In the genomic region with DNA sequence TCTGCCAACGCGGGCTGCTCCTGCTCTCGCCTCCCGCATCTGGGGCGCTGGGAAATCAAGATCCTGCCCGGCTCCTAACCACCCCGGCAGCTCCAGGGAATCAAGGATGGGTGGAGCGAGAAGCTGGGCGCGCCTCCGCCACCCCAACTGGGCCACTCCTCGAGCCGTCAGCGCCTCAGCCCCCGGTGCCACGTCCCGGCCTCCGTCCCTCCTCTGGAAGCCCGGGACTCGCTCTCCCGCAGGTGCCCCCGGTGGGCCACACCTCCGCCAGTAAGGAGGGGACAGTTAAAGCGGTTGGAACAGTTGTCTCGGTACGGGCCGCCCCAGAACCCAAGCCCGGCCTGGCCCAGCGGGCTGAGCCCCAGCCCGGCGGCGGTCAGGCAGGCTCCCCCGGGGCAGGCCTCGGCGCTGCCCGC, we compare ENCODE assay signal across 8 mouse cellular contexts. TPM values are rescaled to one million over a fixed set of nuclear protein-coding genes. Genes with fewer than 3 reads are reported as not detected.
DNase-seq lines count a peak whose midpoint lies in the region; ATAC-seq and TF ChIP-seq lines count a peak whose summit lies in the region.

No protein-coding gene starts in this region.

- no peaks in the 10 kb centered on the region for H3K36me3 ChIP-seq in hindbrain, embryonic 15.5 days
- no peaks in the 10 kb centered on the region for H3K36me3 ChIP-seq in limb, embryonic 14.5 days (ENCODE audit: control insufficient read depth, insufficient read depth, low read length)
- H3K36me3 ChIP-seq in midbrain, embryonic 13.5 days, result no peaks in the 10 kb centered on the region
- no peaks in the 10 kb centered on the region for H3K36me3 ChIP-seq in stomach, embryonic 16.5 days (ENCODE audit: control insufficient read depth, insufficient read depth, low read length)

- no peak for TF ChIP-seq POLR2A in limb, embryonic 14.5 days (IDR thresholded peaks at IDR 0.05; ENCODE audit: borderline replicate concordance, extremely low read depth, insufficient read depth, insufficient read length)

- H3K9me3 ChIP-seq in hindbrain, embryonic 15.5 days, result no peaks in the 10 kb centered on the region
- no peaks in the 10 kb centered on the region for H3K9me3 ChIP-seq in limb, embryonic 14.5 days (ENCODE audit: control insufficient read depth, low read length)
- no peaks in the 10 kb centered on the region for H3K9me3 ChIP-seq in midbrain, embryonic 13.5 days
- no peaks in the 10 kb centered on the region for H3K9me3 ChIP-seq in stomach, embryonic 16.5 days (replicated peaks; ENCODE audit: control insufficient read depth, low read length)

- H3K27me3 ChIP-seq in hindbrain, embryonic 15.5 days, result no peaks in the 10 kb centered on the region
- no peaks in the 10 kb centered on the region for H3K27me3 ChIP-seq in limb, embryonic 14.5 days (ENCODE audit: control insufficient read depth, insufficient read depth, low read length)
- no peaks in the 10 kb centered on the region for H3K27me3 ChIP-seq in midbrain, embryonic 13.5 days
- no peaks in the 10 kb centered on the region for H3K27me3 ChIP-seq in stomach, embryonic 16.5 days (ENCODE audit: control insufficient read depth, insufficient read depth, low read length)

- ATAC-seq in hindbrain, embryonic 15.5 days (ENCODE audit: low FRiP score, low read depth), result no peak; the same call in 1 of the 2 replicates
- peak; percentile 35 for ATAC-seq in limb, embryonic 14.5 days (ENCODE audit: low FRiP score, low read depth)
- peak; percentile 69; the same call in 1 of the 2 replicates for ATAC-seq in midbrain, embryonic 13.5 days
- ATAC-seq in stomach, embryonic 16.5 days (ENCODE audit: insufficient read depth, low FRiP score), result peak; percentile 59

- H3K27ac ChIP-seq in hindbrain, embryonic 15.5 days (replicated peaks), result peak overlapping the region; percentile 94
- H3K27ac ChIP-seq in limb, embryonic 14.5 days (replicated peaks; ENCODE audit: low read depth, low read length), result peak overlapping the region; percentile 98
- H3K27ac ChIP-seq in midbrain, embryonic 13.5 days, result peak overlapping the region; percentile 97
- peak overlapping the region; percentile 99 for H3K27ac ChIP-seq in stomach, embryonic 16.5 days (ENCODE audit: low read length)

- DNase-seq in kidney, adult 11 months, result peak; percentile 74
- no peak for DNase-seq in kidney, adult 18-20 months
- DNase-seq in brain, adult 2 months (ENCODE audit: low read depth, low spot score), result peak; percentile 75
- DNase-seq in gastrocnemius, adult 18-20 months (ENCODE audit: low spot score), result peak; percentile 81
- DNase-seq in limb, embryonic 14.5 days (ENCODE audit: low spot score), result peak; percentile 58

- H3K4me3 ChIP-seq in hindbrain, embryonic 15.5 days, result peak overlapping the region; percentile 90
- peak overlapping the region; percentile 93 for H3K4me3 ChIP-seq in limb, embryonic 14.5 days (replicated peaks; ENCODE audit: low read length)
- peak overlapping the region; percentile 93 for H3K4me3 ChIP-seq in midbrain, embryonic 13.5 days (replicated peaks)
- peak overlapping the region; percentile 82 for H3K4me3 ChIP-seq in stomach, embryonic 16.5 days (replicated peaks; ENCODE audit: low read length)

- H3K9ac ChIP-seq in hindbrain, embryonic 15.5 days, result peak overlapping the region; percentile 92
- H3K9ac ChIP-seq in limb, embryonic 14.5 days (ENCODE audit: low read depth, low read length, severe bottlenecking), result peak overlapping the region; percentile 94
- H3K9ac ChIP-seq in midbrain, embryonic 13.5 days (replicated peaks), result peak overlapping the region; percentile 93
- peak overlapping the region; percentile 94 for H3K9ac ChIP-seq in stomach, embryonic 16.5 days (ENCODE audit: low read length)

- H3K4me1 ChIP-seq in hindbrain, embryonic 15.5 days (replicated peaks), result peaks cover 38% of the 10 kb centered on the region
- H3K4me1 ChIP-seq in limb, embryonic 14.5 days (ENCODE audit: control insufficient read depth, insufficient read depth, low read length), result peaks cover 20% of the 10 kb centered on the region
- peaks cover 37% of the 10 kb centered on the region for H3K4me1 ChIP-seq in midbrain, embryonic 13.5 days (replicated peaks)
- H3K4me1 ChIP-seq in stomach, embryonic 16.5 days (ENCODE audit: control insufficient read depth, insufficient read depth, low read length), result peaks cover 28% of the 10 kb centered on the region

- under 1% methylated on average over 36 of the region's 36 CpGs for WGBS in hindbrain, embryonic 15.5 days
- under 1% methylated on average over 32 of the region's 36 CpGs for WGBS in limb, embryonic 14.5 days
- WGBS in midbrain, embryonic 13.5 days, result under 1% methylated on average over 35 of the region's 36 CpGs
- WGBS in stomach, embryonic 16.5 days, result under 1% methylated on average over 36 of the region's 36 CpGs

- peak overlapping the region; percentile 85 for H3K4me2 ChIP-seq in hindbrain, embryonic 15.5 days
- peak overlapping the region; percentile 70 for H3K4me2 ChIP-seq in limb, embryonic 14.5 days (replicated peaks; ENCODE audit: low read depth, low read length, severe bottlenecking)
- peak overlapping the region; percentile 69 for H3K4me2 ChIP-seq in midbrain, embryonic 13.5 days (replicated peaks)
- H3K4me2 ChIP-seq in stomach, embryonic 16.5 days (ENCODE audit: low read depth, low read length), result peak overlapping the region; percentile 78

RNA-seq across cellular contexts. Expression of a gene that starts 19.2 kb away (rescaled TPM):
- 100 to 1,000 TPM in 1 of 2 experiments, 10 to 100 TPM in 1; 78.2 to 106 TPM for total RNA-seq in gastrocnemius, adult 18-20 months (2021)
- 103 and 105 TPM in 2 replicates for polyA plus RNA-seq in hindbrain, embryonic 15.5 days (2015; fragmentation: Nextera tagmentation; extraction: Ambion mirVana)
- 85.7 and 117 TPM in 2 replicates for polyA plus RNA-seq in limb, embryonic 14.5 days (2012; rRNA removed)
- polyA plus RNA-seq in limb, embryonic 14.5 days (2014; fragmentation: Nextera tagmentation; extraction: Ambion mirVana), result 91.8 and 96.2 TPM in 2 replicates
- 79.9 and 80.8 TPM in 2 replicates for polyA plus RNA-seq in midbrain, embryonic 13.5 days (2015; fragmentation: Nextera tagmentation; extraction: Ambion mirVana)
- polyA plus RNA-seq in stomach, embryonic 16.5 days (2015; fragmentation: Nextera tagmentation; extraction: Ambion mirVana), result 82.4 and 83.5 TPM in 2 replicates

RNA-seq across cellular contexts. Expression of a gene that starts 35.9 kb away (rescaled TPM):
- total RNA-seq in gastrocnemius, adult 18-20 months (2021), result not detected
- polyA plus RNA-seq in hindbrain, embryonic 15.5 days (2015; fragmentation: Nextera tagmentation; extraction: Ambion mirVana), result not detected in 2 replicates
- 0.45 and 0.58 TPM in 2 replicates for polyA plus RNA-seq in limb, embryonic 14.5 days (2012; rRNA removed)
- 0.32 and 0.89 TPM in 2 replicates for polyA plus RNA-seq in limb, embryonic 14.5 days (2014; fragmentation: Nextera tagmentation; extraction: Ambion mirVana)
- 0.04 and 0.05 TPM in 2 replicates for polyA plus RNA-seq in midbrain, embryonic 13.5 days (2015; fragmentation: Nextera tagmentation; extraction: Ambion mirVana)
- 1.7 and 2.9 TPM in 2 replicates for polyA plus RNA-seq in stomach, embryonic 16.5 days (2015; fragmentation: Nextera tagmentation; extraction: Ambion mirVana)

RNA-seq across cellular contexts. Expression of a gene that starts 48.9 kb away (rescaled TPM):
- total RNA-seq in gastrocnemius, adult 18-20 months (2021), result 100 to 1,000 TPM; 639 to 682 TPM
- 557 and 622 TPM in 2 replicates for polyA plus RNA-seq in hindbrain, embryonic 15.5 days (2015; fragmentation: Nextera tagmentation; extraction: Ambion mirVana)
- polyA plus RNA-seq in limb, embryonic 14.5 days (2012; rRNA removed), result 2,303 and 3,506 TPM in 2 replicates
- polyA plus RNA-seq in limb, embryonic 14.5 days (2014; fragmentation: Nextera tagmentation; extraction: Ambion mirVana), result 1,158 and 1,230 TPM in 2 replicates
- polyA plus RNA-seq in midbrain, embryonic 13.5 days (2015; fragmentation: Nextera tagmentation; extraction: Ambion mirVana), result 718 and 727 TPM in 2 replicates
- polyA plus RNA-seq in stomach, embryonic 16.5 days (2015; fragmentation: Nextera tagmentation; extraction: Ambion mirVana), result 885 and 932 TPM in 2 replicates
